Mouse (Mus musculus): ENCODE results near the gene Ammecr1. TPM values are rescaled to one million over a fixed set of nuclear protein-coding genes. Genes with fewer than 3 reads are reported as not detected.

Gene Ammecr1
- polyA plus RNA-seq, 1 experiment = 1.6 TPM

GRCm38 (mm10) chrX:142885962-142886361, 80.6 kb downstream of the Ammecr1 start:
- H3K4me3 ChIP-seq (ENCODE audit: insufficient read depth, low read length) = no peak overlapping the region
- TF ChIP-seq CTCF (IDR thresholded peaks at IDR 0.05; ENCODE audit: extremely low read depth, insufficient read depth, low read length) (no peak), POLR2A (IDR thresholded peaks at IDR 0.05; ENCODE audit: extremely low read depth, insufficient read depth, low read length) (no peak)
- no peak overlapping the region for H3K27ac ChIP-seq (ENCODE audit: insufficient read depth, low read length)
- no peaks in the 10 kb centered on the region for H3K4me1 ChIP-seq (ENCODE audit: control insufficient read depth, insufficient read depth, low read length)

DNA sequence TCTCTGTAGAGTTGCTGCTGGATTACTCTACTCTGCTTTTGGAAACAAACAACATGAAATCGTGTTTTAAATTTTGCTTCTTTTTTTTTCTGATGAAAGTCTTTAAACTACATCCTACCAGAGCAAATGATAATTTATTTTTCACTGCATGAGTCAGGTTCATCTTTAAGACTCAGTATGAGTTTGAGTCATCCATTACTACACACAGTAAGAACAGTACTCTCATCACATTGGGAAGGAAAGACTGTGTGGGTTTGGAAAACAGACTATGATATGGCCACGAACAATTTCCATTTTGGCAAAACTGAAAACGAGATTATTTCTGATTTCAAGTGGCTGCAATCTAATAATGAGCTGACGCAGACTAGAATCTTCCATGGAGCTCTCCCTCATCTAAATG, 82.9 kb downstream of the Ammecr1 start:
- no peak overlapping the region for H3K4me3 ChIP-seq (ENCODE audit: insufficient read depth, low read length)

GRCm38 (mm10) chrX:142882255-142882654, 84.3 kb downstream of the Ammecr1 start:
- H3K4me1 ChIP-seq (ENCODE audit: control insufficient read depth, insufficient read depth, low read length) = no peaks in the 10 kb centered on the region
- TF ChIP-seq POLR2A (IDR thresholded peaks at IDR 0.05; ENCODE audit: extremely low read depth, insufficient read depth, low read length) = no peak
- no peak for TF ChIP-seq CTCF (IDR thresholded peaks at IDR 0.05; ENCODE audit: extremely low read depth, insufficient read depth, low read length)
- H3K4me3 ChIP-seq (ENCODE audit: insufficient read depth, low read length) = no peak overlapping the region
- no peak overlapping the region for H3K27ac ChIP-seq (ENCODE audit: insufficient read depth, low read length)

More for the DNA sequence above, 82.9 kb downstream of the Ammecr1 start:
- no peak for TF ChIP-seq POLR2A (IDR thresholded peaks at IDR 0.05; ENCODE audit: extremely low read depth, insufficient read depth, low read length)
- Histone ChIP-seq H3K27ac (ENCODE audit: insufficient read depth, low read length) (no peak overlapping the region), H3K4me1 (ENCODE audit: control insufficient read depth, insufficient read depth, low read length) (no peaks in the 10 kb centered on the region)

- TF ChIP-seq POLR2A (IDR thresholded peaks at IDR 0.05; ENCODE audit: extremely low read depth, insufficient read depth, low read length) (no peak), CTCF (IDR thresholded peaks at IDR 0.05; ENCODE audit: extremely low read depth, insufficient read depth, low read length) (no peak)
- H3K4me3 ChIP-seq (ENCODE audit: insufficient read depth, low read length) = no peak overlapping the region
- H3K27ac ChIP-seq (ENCODE audit: insufficient read depth, low read length) = no peak overlapping the region
- no peaks in the 10 kb centered on the region for H3K4me1 ChIP-seq (ENCODE audit: control insufficient read depth, insufficient read depth, low read length)
These were observed 96.7 kb downstream of the Ammecr1 start for GRCm38 (mm10) chrX:142869844-142870243.

DNA sequence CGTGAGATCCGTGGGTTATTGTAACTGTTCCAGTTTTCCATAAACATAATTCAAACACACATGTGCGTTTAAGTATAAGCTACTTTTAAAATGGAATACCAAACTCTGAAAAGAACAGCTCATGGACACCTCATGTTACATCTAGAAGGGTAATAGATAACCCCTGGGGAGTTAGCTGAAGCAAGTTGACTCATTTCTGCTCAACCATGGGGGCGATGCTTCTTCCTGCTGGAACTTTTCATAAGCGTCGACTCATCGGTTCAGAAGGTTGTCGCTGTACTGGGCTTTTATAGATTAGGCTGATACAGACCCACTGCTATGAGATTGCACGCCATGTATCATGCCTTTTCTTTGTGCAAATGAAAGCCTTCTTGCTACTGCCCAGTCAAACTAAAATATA, 118.5 kb downstream of the Ammecr1 start:
- TF ChIP-seq POLR2A (IDR thresholded peaks at IDR 0.05; ENCODE audit: extremely low read depth, insufficient read depth, low read length) = no peak
- TF ChIP-seq CTCF (IDR thresholded peaks at IDR 0.05; ENCODE audit: extremely low read depth, insufficient read depth, low read length) = no peak
- no peaks in the 10 kb centered on the region for H3K4me1 ChIP-seq (ENCODE audit: control insufficient read depth, insufficient read depth, low read length)
- no peak overlapping the region for H3K4me3 ChIP-seq (ENCODE audit: insufficient read depth, low read length)
- H3K27ac ChIP-seq (ENCODE audit: insufficient read depth, low read length) = no peak overlapping the region

GRCm38 (mm10) chrX:142846266-142846665, 120.3 kb downstream of the Ammecr1 start:
- TF ChIP-seq CTCF (IDR thresholded peaks at IDR 0.05; ENCODE audit: extremely low read depth, insufficient read depth, low read length) = no peak
- Histone ChIP-seq H3K27ac (ENCODE audit: insufficient read depth, low read length) (no peak overlapping the region), H3K4me3 (ENCODE audit: insufficient read depth, low read length) (no peak overlapping the region)

GRCm38 (mm10) chrX:142841916-142842315, 124.6 kb downstream of the Ammecr1 start:
- TF ChIP-seq CTCF (IDR thresholded peaks at IDR 0.05; ENCODE audit: extremely low read depth, insufficient read depth, low read length) = no peak
- no peak for TF ChIP-seq POLR2A (IDR thresholded peaks at IDR 0.05; ENCODE audit: extremely low read depth, insufficient read depth, low read length)
- Histone ChIP-seq H3K27ac (ENCODE audit: insufficient read depth, low read length) (no peak overlapping the region), H3K4me1 (ENCODE audit: control insufficient read depth, insufficient read depth, low read length) (no peaks in the 10 kb centered on the region), H3K4me3 (ENCODE audit: insufficient read depth, low read length) (no peak overlapping the region)

More at GRCm38 (mm10) chrX:142846266-142846665, 120.3 kb downstream of the Ammecr1 start:
- H3K4me1 ChIP-seq (ENCODE audit: control insufficient read depth, insufficient read depth, low read length) = no peaks in the 10 kb centered on the region

DNA sequence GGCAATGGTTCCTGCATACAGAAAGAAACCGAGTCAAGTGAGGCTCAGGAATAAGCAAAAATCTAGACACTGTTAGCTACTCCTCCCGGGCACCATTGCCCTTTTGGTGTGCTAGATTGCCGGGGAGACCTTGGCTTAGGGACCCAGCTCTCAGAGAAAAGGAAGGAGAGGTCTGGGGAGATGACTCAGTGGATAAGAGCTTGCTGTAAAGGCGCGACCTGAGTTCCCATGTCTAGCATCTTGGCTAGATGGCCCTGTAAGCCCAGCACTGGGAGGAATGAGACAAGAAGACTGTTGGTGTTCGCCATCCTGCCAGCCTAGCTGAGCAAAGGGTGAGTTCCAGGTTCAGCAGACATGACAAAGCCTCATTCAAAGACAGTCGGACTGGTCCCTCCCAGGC, 127.1 kb downstream of the Ammecr1 start:
- no peak for TF ChIP-seq POLR2A (IDR thresholded peaks at IDR 0.05; ENCODE audit: extremely low read depth, insufficient read depth, low read length)
- no peak for TF ChIP-seq CTCF (IDR thresholded peaks at IDR 0.05; ENCODE audit: extremely low read depth, insufficient read depth, low read length)
- H3K27ac ChIP-seq (ENCODE audit: insufficient read depth, low read length) = no peak overlapping the region
- H3K4me3 ChIP-seq (ENCODE audit: insufficient read depth, low read length) = no peak overlapping the region
- no peaks in the 10 kb centered on the region for H3K4me1 ChIP-seq (ENCODE audit: control insufficient read depth, insufficient read depth, low read length)

DNA sequence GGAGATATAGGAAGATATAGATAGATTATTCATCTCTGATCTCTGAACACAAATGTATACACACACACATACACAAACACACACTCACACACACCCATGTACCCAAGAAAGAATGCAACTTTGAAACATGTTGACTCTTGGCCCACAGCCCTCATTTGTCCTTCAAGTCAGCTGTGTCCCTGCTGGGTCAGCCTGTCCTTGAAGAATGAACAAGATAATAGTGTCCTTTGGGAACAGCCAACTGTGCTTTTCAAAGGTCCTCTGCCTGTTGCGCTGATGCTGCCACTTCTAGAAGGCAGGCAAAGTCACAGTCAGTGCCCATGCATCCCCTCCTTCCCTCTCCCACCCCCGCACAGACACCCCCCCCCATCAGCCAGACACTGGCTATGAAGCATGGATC, 127.7 kb downstream of the Ammecr1 start:
- Histone ChIP-seq H3K27ac (ENCODE audit: insufficient read depth, low read length) (no peak overlapping the region), H3K4me3 (ENCODE audit: insufficient read depth, low read length) (no peak overlapping the region), H3K4me1 (ENCODE audit: control insufficient read depth, insufficient read depth, low read length) (no peaks in the 10 kb centered on the region)
- TF ChIP-seq POLR2A (IDR thresholded peaks at IDR 0.05; ENCODE audit: extremely low read depth, insufficient read depth, low read length) = no peak
- TF ChIP-seq CTCF (IDR thresholded peaks at IDR 0.05; ENCODE audit: extremely low read depth, insufficient read depth, low read length) = no peak

DNA sequence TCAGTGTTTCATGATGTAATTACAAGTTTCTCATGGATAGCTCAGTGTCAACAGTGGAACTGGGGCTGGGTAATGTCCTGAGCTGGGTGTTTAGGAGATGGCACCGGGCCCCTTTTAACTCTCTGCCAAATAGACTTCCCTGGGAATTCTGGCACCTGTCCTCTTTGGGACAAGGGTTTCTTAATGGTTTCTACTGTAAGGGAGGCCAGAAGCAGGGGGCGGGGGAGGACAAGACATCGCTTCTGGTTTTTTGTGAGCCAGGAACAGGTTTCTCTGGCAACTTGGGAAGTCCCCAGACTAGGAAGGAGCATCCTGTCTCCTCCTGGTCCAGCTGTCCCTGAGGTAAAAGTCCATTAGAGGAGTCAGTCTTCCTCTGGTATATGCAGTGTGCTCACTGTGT, 129.2 kb downstream of the Ammecr1 start:
- no peaks in the 10 kb centered on the region for H3K4me1 ChIP-seq (ENCODE audit: control insufficient read depth, insufficient read depth, low read length)
- no peak overlapping the region for H3K27ac ChIP-seq (ENCODE audit: insufficient read depth, low read length)
- no peak overlapping the region for H3K4me3 ChIP-seq (ENCODE audit: insufficient read depth, low read length)
- TF ChIP-seq CTCF (IDR thresholded peaks at IDR 0.05; ENCODE audit: extremely low read depth, insufficient read depth, low read length) (no peak), POLR2A (IDR thresholded peaks at IDR 0.05; ENCODE audit: extremely low read depth, insufficient read depth, low read length) (no peak)

GRCm38 (mm10) chrX:142836399-142836798, 130.1 kb downstream of the Ammecr1 start:
- H3K4me1 ChIP-seq (ENCODE audit: control insufficient read depth, insufficient read depth, low read length) = no peaks in the 10 kb centered on the region
- H3K4me3 ChIP-seq (ENCODE audit: insufficient read depth, low read length) = no peak overlapping the region
- TF ChIP-seq CTCF (IDR thresholded peaks at IDR 0.05; ENCODE audit: extremely low read depth, insufficient read depth, low read length) (no peak), POLR2A (IDR thresholded peaks at IDR 0.05; ENCODE audit: extremely low read depth, insufficient read depth, low read length) (no peak)
- H3K27ac ChIP-seq (ENCODE audit: insufficient read depth, low read length) = no peak overlapping the region
